Mouse (Mus musculus) heart, embryonic 15.5 days (tissue): ENCODE measurements around the gene Nanp. TPM values are rescaled to one million over a fixed set of nuclear protein-coding genes. Genes with fewer than 3 reads are reported as not detected.

ENCODE experiments used
- ATAC-seq: fragments of 200-750 bp; cut with Nextera tagmentation; replicated peaks from 2 replicates; pipeline ENCODE4 v1.8.0; 2017; ENCODE audit warnings: low read depth, moderate TSS enrichment; ENCODE audit not compliant: insufficient number of reproducible peaks, insufficient read depth, low FRiP score
- H3K27ac ChIP-seq: fragments of 300-500 bp; sonication (generic); 2 replicates; pipeline ENCODE4 v1.5.1; 2015; ENCODE audit warnings: mild to moderate bottlenecking, inconsistent platforms
- H3K27me3 ChIP-seq: fragments of 300-500 bp; sonication (generic); 2 replicates; pipeline ENCODE4 v1.6.1; 2015; ENCODE audit warnings: inconsistent platforms
- H3K36me3 ChIP-seq: fragments of 300-500 bp; sonication (generic); 2 replicates; pipeline ENCODE4 v1.6.1; 2015; ENCODE audit warnings: mild to moderate bottlenecking, inconsistent platforms
- H3K4me1 ChIP-seq: fragments of 300-500 bp; sonication (generic); replicated peaks from 2 replicates; pipeline ENCODE4 v1.6.1; 2015; ENCODE audit warnings: inconsistent platforms
- H3K4me2 ChIP-seq: fragments of 300-500 bp; sonication (generic); 2 replicates; pipeline ENCODE4 v1.6.1; 2015; ENCODE audit warnings: inconsistent platforms, mild to moderate bottlenecking, moderate library complexity
- H3K4me3 ChIP-seq: fragments of 300-500 bp; sonication (generic); 2 replicates; pipeline ENCODE4 v1.5.1; 2015; ENCODE audit warnings: mild to moderate bottlenecking, inconsistent platforms
- H3K9ac ChIP-seq: fragments of 300-500 bp; sonication (generic); 2 replicates; pipeline ENCODE4 v1.6.1; 2015; ENCODE audit warnings: mild to moderate bottlenecking, inconsistent platforms
- H3K9me3 ChIP-seq: fragments of 300-500 bp; sonication (generic); replicated peaks from 2 replicates; pipeline ENCODE4 v1.6.1; 2016; ENCODE audit warnings: inconsistent platforms
- WGBS: fragments of 180-500 bp; shearing (Covaris S2); methylation state at CpG from one replicate; pipeline ENCODE4 v1.1.7; 2015; ENCODE audit warnings: mixed read lengths; 5-methylcytosine and 5-hydroxymethylcytosine counted together
- polyA plus RNA-seq: library from polyadenylated mRNA; unstranded; fragments of >200 nt; fragmentation: Nextera tagmentation; extraction: Ambion mirVana; gene quantifications from 2 replicates; pipeline ENCODE4 v1.2.1, GENCODE M21; 2015

The Nanp gene
- polyA plus RNA-seq, 1 experiment from 2014 or later, result 19.5 TPM

DNA sequence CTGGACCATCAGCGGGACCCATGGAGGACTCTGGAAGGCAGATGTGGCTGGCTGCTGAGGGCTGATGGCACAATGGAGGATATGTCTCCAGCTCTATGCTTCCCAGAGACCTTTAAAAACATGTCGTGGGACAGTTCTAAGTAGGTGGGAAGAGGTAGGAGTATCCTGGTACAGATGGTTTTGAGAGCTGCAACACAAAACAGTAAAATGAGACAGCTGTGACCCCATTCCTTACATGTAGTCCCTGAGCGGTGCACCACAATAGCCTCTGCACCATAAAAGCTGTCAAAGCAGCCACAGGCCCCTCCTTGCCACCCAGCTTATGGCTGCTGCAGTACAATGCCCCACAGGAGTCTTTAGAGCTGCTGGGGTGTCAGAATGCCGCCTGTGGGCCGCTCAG lies 41.6 kb downstream of the Nanp start:
- Histone ChIP-seq H3K4me2 (no peak overlapping the region), H3K36me3 (no peaks in the 10 kb centered on the region), H3K4me1 (peaks cover 13% of the 10 kb centered on the region; the same call in 1 of the 2 replicates), H3K9me3 (no peaks in the 10 kb centered on the region), H3K4me3 (no peak overlapping the region), H3K9ac (no peak overlapping the region), H3K27ac (no peak overlapping the region), H3K27me3 (no peaks in the 10 kb centered on the region)
- WGBS, result 72% methylated on average over 5 of the region's 5 CpGs
- no peak for ATAC-seq

DNA sequence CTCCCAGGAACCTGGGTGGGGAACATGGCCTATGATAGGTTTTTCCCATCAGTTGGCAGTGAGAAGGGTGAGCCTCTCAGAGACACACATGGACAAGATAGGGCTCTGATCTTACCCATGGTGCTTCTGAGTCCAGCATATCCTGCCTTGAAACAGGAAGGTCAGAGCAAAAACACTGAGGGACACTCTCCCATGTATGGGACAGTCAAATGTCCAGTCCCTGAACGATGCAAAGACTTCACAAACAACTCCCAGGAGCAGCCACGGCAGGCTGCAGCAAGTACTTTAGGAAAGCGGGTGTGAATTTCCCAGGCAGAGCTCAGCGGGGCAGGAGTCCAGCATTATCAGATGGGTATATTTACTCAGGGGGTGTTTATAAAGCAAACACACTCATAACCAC lies 43.9 kb downstream of the Nanp start:
- H3K4me3 ChIP-seq, result no peak overlapping the region
- WGBS, result 56% methylated on average over 4 of the region's 4 CpGs
- H3K4me1 ChIP-seq, result peaks cover 6% of the 10 kb centered on the region; the same call in 1 of the 2 replicates
- H3K4me2 ChIP-seq, result no peak overlapping the region
- H3K9me3 ChIP-seq, result no peaks in the 10 kb centered on the region
- no peaks in the 10 kb centered on the region for H3K27me3 ChIP-seq
- no peak overlapping the region for H3K9ac ChIP-seq
- H3K36me3 ChIP-seq, result no peaks in the 10 kb centered on the region
- no peak overlapping the region for H3K27ac ChIP-seq
- ATAC-seq, result no peak

DNA sequence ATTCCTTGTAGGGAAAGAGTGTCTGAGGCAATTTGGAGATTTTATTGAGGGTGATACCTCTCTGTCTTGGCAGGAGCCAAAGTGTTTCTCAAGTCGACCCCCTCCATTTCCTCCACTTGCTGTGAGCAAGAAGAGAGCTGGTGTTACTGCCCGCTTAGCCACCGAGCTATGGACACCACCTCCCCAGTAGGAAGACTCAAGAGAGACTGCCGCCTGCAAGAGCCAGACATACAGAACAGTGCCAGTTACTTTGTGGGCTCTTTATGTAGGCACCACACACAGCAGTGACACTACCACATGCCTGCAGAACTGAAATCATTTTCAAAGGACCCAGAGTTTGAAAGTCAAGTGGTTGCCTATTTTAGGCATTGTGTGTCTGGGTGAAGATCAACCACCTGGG lies 48.1 kb downstream of the Nanp start:
- Histone ChIP-seq H3K4me2 (no peak overlapping the region), H3K36me3 (no peaks in the 10 kb centered on the region), H3K4me3 (no peak overlapping the region), H3K4me1 (peaks cover 3% of the 10 kb centered on the region; the same call in 1 of the 2 replicates), H3K27me3 (no peaks in the 10 kb centered on the region), H3K27ac (no peak overlapping the region), H3K9me3 (no peaks in the 10 kb centered on the region), H3K9ac (no peak overlapping the region)
- 75% methylated on average over 4 of the region's 4 CpGs for WGBS
- ATAC-seq, result no peak

DNA sequence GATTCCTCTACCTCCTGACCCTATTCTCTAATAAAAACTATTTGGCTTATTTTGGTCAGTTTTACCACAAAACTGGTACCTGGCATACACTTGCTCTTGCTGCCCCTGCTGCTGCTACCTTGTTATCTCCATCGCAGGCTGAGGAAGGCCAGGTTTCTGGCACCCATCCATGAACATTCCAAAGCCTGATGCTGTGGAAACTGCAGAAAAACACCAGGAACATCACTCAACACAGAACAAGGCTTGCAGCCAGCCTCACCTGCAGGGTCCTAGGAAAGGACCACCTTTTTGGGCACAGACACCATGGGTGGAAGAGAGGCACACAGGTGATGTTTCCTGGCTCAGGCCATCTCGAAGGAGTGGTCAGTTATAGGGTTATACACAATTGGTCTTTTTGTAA lies 48.7 kb downstream of the Nanp start:
- Histone ChIP-seq H3K9ac (no peak overlapping the region), H3K27me3 (no peaks in the 10 kb centered on the region), H3K9me3 (no peaks in the 10 kb centered on the region), H3K36me3 (no peaks in the 10 kb centered on the region), H3K4me1 (peaks cover 3% of the 10 kb centered on the region; the same call in 1 of the 2 replicates), H3K4me3 (no peak overlapping the region), H3K27ac (no peak overlapping the region), H3K4me2 (no peak overlapping the region)
- WGBS, result 59% methylated on average over 2 of the region's 2 CpGs
- no peak for ATAC-seq

DNA sequence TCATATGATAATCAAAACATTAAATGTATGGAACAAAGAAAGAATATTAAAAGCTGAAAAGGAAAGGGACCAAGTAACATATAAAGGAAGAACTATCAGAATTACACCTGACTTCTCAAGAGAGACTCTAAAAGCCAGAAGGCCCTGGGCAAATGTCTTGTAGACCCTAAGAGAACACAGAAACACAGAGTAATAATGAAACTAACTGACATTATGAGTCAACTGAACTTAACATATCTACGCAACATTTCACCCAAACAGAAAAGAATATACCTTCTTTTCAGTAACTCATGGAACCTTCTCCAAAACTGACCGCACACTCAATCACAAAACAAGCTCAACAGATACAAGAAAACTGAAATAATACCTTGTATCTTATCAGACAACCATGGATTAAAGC lies 53.8 kb downstream of the Nanp start:
- Histone ChIP-seq H3K9ac (no peak overlapping the region), H3K4me3 (no peak overlapping the region)

DNA sequence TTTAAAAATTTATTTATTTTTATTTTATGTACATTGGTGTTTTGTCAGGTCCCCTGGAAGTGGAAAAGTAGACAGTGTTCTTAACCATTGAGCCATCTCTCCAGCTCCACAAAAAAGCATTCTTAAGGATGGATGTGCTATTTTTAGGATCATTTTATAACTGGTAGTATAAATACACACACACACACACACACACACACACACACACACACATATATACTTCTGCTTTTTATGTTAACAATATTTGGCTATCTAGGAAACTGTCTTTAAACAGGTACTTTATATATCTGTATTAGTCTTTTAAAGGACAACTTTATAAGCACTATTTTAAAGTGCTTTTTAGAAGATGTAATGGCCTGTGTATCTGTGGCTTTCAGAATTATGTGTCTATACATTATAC lies 57.1 kb downstream of the Nanp start:
- peaks cover 2% of the 10 kb centered on the region; the same call in 1 of the 2 replicates for H3K4me1 ChIP-seq
- H3K4me3 ChIP-seq, result no peak overlapping the region
- H3K9ac ChIP-seq, result no peak overlapping the region
- no peak overlapping the region for H3K27ac ChIP-seq
- H3K27me3 ChIP-seq, result no peaks in the 10 kb centered on the region
- H3K9me3 ChIP-seq, result no peaks in the 10 kb centered on the region
- no peak overlapping the region for H3K4me2 ChIP-seq
- no peaks in the 10 kb centered on the region for H3K36me3 ChIP-seq
- no peak for ATAC-seq

More for the DNA sequence above, 53.8 kb downstream of the Nanp start:
- Histone ChIP-seq H3K9me3 (no peaks in the 10 kb centered on the region), H3K4me2 (no peak overlapping the region), H3K36me3 (no peaks in the 10 kb centered on the region), H3K4me1 (peaks cover 2% of the 10 kb centered on the region; the same call in 1 of the 2 replicates), H3K27me3 (no peaks in the 10 kb centered on the region), H3K27ac (no peak overlapping the region)
- WGBS, result 92% methylated on average over 2 of the region's 2 CpGs
- no peak for ATAC-seq

DNA sequence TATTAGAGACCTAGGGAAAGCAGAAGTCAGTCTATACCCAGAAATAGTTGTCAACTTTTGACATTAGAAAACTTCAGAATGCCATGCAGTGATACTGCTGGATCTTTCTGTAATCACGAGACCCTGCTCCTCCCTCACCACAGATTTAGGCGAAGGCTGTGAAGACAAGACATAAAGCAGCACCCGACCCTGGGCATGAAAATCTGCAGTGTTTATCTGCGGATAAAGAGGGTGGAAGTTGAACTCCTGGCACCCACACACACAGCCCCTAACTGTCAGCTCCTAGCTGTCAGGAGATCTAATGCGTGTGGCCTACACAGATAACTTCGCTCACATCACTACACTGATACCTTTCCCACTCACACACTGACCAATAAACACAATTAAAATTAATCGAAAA lies 57.7 kb downstream of the Nanp start:
- ATAC-seq, result no peak
- no peak overlapping the region for H3K4me2 ChIP-seq
- WGBS, result 40% methylated on average over 7 of the region's 7 CpGs
- H3K9ac ChIP-seq, result no peak overlapping the region
- no peaks in the 10 kb centered on the region for H3K27me3 ChIP-seq
- peaks cover 2% of the 10 kb centered on the region; the same call in 1 of the 2 replicates for H3K4me1 ChIP-seq
- no peaks in the 10 kb centered on the region for H3K36me3 ChIP-seq
- no peak overlapping the region for H3K27ac ChIP-seq
- H3K9me3 ChIP-seq, result no peaks in the 10 kb centered on the region
- no peak overlapping the region for H3K4me3 ChIP-seq

DNA sequence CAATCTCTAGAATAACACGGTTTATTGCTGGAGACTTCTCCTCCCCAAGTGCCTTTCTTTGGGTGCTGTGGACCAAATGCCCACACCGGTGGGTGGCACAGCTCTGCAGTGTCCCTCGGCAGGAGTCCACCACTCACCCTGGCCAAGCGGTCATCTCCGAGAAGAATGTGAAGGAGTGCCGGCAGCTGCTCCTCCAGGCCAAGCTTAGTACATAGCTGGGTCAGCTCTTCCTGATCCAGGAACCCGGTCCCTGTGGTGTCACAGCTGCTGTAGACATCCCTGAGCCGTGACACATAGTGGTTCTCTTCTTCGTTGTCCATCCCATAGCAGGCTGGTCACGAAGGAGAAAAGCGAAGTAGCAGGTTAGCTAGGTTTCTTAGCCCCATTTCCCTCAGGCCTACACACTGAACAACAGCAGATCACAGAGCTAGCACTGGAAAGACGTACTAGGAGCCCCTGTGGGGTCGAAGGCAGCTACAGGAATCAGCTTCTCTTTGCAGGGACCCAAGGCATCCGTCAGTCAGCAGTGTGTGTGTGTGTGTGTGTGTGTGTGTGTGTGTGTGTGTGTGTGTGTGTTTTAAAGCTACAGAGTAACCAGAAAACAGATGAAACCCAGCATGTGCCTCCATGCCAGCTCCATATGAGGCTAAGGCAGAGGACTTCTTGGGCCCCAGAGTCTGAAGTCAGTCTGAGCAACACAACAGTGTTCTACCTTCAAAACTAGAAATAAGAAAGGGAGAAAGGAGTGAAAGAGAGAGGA lies 59.2 kb downstream of the Nanp start:
- Histone ChIP-seq H3K36me3 (no peaks in the 10 kb centered on the region), H3K27me3 (no peaks in the 10 kb centered on the region), H3K4me3 (no peak overlapping the region), H3K4me1 (peaks cover 2% of the 10 kb centered on the region; the same call in 1 of the 2 replicates), H3K27ac (no peak overlapping the region), H3K4me2 (no peak overlapping the region), H3K9ac (no peak overlapping the region), H3K9me3 (no peaks in the 10 kb centered on the region)
- 82% methylated on average over 14 of the region's 14 CpGs for whole genome bisulfite sequencing
- no peak; the same call in 1 of the 2 replicates for ATAC-seq

Other genes with a start within 250 kb of the Nanp start
- 34.5 and 45.4 TPM in 2 replicates for gene Abhd12, start 134.7 kb downstream of the Nanp start, polyA plus RNA-seq
- gene Gins1, start 134.0 kb downstream of the Nanp start, polyA plus RNA-seq, result 21.8 and 23.5 TPM in 2 replicates
- 2.8 and 5.4 TPM in 2 replicates for gene Ninl, start within 50 bp of the Nanp start, polyA plus RNA-seq
- not detected in 2 replicates for gene Gm14151, start 53.0 kb upstream of the Nanp start, polyA plus RNA-seq
- not detected in 2 replicates for gene Gm14147, start 58.8 kb upstream of the Nanp start, polyA plus RNA-seq